Mouse (Mus musculus) neural tube, embryonic 10.5 days (tissue): ENCODE data around the gene Ap1g1.

Experiments
- DNase-seq: peaks from one replicate; pipeline ENCODE4 v3.0.0-alpha.2; 2017; ENCODE audit warnings: low spot score; ENCODE audit errors: extremely low spot score

The Ap1g1 gene

GRCm38 (mm10) chr8:109779431-109780228, 1.3 kb downstream of the Ap1g1 start:
- no peak for DNase-seq

DNA sequence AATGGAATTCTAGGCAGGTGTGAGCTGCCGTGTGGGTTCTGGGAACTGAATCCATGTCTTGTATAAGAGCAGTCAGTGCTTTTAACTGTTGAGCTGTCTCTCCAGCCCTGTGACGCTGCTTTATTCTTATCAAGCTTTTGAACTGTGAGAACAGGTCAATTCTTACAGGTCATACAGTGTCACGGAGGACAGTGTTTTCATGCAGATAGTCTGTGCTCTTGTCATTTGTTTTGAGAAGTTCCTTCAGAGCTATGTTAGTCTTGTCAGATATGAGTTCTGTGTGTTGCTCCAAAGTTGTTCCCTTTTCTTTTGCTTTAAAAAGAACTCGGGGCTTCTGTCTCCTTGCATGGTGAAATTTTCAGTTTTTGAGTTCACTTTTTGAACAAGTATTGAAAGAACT, 2.2 kb downstream of the Ap1g1 start:
- no peak for DNase-seq

GRCm38 (mm10) chr8:109790938-109791337, 12.6 kb downstream of the Ap1g1 start:
- DNase-seq, result no peak

- DNase-seq, result no peak
These were observed 16.8 kb downstream of the Ap1g1 start for GRCm38 (mm10) chr8:109795166-109795565.

DNA sequence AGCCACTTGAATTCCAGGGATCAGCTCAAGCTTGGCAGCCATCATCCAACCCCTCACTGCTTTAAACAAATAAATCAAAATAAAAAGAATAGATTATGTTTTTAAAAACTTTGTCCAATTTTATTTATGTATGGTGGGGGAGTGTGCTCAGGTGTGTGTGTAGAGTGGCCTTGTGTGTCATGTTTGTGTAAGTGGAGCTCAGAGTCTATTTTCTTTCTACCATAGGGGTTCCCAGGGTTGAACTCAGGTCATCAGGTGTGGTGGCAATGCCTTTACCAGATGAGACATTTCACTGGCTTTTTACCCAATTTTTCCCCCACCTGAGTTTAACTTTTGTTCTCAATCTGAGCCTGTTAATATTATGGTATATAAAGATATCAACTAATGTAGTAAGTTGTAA, 20.4 kb downstream of the Ap1g1 start:
- no peak for DNase-seq

DNA sequence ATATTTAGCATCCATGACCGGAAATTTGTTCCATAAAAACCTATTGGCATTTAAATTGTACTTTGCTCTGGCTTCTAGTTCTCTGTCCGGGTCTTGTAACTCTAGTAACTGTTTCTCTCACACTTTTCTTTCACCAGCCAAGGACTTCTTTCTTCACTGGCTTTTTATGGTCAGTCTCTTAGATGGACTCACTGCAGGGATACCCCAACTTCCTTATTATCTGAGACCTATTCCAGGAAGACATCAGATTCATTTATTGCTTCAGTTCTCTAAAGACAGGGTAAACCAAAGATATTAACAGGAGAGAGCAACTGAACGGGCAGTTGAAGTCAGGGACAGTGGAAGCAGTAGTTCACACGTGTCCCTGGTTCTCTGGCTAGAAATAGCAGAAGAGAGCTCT, 20.9 kb downstream of the Ap1g1 start:
- DNase-seq, result no peak

GRCm38 (mm10) chr8:109800325-109800724, 22.0 kb downstream of the Ap1g1 start:
- DNase-seq, result no peak

DNA sequence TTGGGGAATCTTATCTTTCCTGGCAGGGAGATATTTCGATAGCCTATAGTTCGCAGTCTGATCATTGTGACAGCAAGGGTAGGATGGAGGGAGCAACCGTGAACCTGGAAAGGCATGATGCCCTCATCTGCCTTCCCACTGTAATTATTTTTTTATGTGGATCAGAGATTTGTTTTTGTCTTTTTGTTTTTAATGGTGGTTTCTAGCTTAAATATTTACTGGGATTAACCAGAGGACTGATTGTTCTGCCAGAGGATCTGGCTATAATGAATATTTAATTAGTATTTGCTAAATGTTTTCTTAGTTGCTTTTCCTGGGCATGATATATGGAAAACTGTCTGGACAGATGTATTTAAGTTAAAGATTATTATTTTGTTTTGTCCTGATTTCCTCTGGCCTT, 24.9 kb downstream of the Ap1g1 start:
- DNase-seq, result no peak

DNA sequence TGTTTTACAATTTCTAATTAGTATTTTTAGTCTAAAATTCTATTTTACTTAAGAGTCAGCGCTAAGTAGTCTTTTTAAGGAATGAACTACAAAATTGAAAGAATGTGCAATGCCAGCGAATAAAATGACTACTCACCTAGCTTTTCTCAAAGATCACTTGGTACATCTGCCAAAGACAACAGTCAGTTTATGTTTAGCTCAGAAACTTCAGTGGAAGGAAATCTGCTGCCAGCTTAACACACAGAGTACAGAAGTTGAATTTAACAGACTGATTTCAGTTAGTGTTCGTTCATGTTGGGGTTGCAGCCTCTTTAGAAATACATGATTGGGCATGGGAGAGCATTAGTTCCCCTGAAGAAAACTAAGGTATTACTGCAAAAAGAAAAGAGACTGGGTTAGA, 25.4 kb downstream of the Ap1g1 start:
- no peak for DNase-seq

DNA sequence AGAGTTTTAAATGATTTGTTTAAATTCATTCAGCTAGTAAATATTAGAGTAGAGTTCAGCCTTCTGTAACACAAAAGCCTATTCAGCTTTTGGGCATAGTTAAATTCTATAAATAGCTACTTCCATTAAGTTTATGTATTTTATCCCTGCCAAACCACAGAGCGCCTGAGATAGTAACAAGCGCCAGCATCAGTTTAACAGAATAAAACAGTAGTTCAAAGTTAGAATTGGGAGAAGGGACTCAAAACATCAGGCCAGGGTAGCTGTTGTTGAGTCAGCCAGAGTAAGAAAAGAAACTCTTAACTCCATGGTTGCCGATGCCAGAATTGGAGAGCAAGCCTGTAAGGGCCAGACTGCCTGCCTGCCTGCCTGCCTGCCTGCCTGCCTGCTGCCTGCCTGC, 28.2 kb downstream of the Ap1g1 start:
- DNase-seq, result no peak

DNA sequence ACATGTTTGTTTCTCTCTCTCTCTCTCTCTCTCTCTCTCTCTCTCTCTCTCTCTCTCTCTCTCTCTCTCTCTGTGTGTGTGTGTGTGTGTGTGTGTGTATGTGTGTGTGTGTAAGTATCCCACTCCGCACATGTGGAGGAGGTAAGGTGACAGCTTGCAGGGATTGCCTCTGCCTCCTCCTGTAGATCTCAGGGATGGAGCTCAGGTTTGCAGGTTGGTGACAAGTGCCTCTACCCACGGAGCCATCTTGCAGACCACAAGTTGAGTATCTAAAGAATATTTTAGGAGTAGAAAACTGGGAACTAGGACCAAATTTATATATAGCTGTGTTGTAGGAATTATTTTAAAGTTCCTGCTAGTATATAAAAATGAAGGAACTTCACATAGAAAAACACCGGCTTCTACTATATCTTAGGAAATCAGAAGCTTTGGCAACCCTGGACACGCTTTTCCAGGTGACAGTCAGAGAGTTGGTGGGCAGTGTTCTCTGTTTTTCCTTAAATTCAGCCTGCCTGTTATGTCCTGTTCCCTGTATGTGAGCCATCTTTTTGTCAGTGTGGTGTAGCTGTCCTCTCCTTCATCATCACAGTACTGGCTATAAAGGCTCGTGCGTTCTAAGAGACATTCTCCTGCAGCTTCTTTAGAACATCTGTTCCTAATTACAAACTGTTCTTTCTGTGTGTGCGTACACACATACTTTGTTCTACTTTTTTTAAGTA, 29.2 kb downstream of the Ap1g1 start:
- no peak for DNase-seq

GRCm38 (mm10) chr8:109808120-109808447, 29.7 kb downstream of the Ap1g1 start:
- no peak for DNase-seq

DNA sequence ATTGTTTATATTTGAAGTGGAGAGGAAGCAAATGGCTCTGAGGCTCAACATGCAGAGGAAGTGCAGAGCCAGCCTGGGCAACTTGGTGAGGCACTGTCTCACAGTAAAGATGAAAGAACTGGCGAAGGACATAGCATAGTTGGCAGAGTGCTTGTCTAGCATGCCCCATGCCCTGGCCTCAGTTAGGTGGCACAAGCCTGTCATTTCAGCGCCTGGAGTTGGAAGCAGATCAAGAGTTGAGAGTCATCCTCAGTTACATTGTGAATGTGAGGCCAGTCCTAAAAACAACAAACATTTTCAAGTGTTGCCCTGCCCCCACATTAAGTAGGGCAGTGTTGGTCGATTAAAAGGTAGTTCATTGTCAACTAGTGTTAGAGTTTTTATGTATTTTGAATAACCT, 32.1 kb downstream of the Ap1g1 start:
- no peak for DNase-seq

DNA sequence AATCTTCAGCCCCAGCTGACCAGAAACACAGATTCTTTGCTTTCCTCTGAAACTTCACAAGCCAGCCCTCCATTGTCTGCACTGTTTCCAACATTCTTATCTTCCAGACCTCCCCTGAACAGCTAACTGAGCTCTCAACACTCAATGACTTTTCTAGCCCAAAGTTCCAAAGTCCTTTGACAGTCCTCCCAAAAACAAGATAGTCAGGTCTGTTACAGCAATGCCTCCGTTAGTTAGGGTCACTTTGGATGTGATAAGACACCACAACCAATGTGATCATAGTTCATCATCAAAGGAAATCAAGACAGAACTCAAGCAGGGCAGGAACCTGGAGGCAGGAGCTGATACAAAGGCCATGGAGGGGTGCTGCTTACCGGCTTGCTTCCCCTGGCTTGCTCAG, 36.9 kb downstream of the Ap1g1 start:
- DNase-seq, result no peak

DNA sequence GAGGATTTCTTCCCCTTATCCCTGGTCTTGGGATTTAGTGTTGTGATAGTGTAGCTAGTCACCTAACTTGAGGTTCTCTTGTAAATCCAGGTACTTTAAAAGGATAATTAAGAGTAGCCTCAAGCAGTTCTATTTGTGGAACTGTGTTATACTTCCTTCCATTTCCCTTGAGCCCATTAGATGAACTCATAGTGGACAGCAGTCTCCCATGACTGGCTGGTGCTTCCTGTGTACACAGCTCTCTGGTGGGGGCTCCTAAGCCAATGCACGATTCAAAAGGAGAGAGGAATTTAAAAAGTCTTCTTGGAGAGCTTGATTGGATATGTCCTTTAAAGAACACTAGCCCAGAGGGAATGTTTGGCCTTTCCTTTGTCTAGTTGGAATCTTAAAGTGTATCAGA, 39.6 kb downstream of the Ap1g1 start:
- no peak for DNase-seq

DNA sequence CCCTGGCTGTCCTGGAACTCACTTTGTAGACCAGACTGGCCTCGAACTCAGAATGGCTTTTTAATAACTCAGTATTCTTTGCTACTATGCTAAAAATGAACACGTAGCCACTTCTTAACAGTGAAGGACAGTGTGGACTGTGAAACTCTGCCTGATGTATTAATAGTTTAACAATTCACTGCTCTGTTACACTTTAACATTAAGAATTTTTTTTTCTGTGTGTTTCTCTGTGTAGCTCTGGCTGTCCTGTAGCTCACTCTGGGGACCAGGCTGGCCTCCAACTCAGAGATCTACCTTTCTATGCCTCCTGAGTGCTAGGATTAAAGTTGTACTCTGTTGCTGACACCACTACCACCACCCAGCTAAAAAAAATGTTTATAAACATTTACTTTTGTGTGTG, 45.2 kb downstream of the Ap1g1 start:
- DNase-seq, result no peak

DNA sequence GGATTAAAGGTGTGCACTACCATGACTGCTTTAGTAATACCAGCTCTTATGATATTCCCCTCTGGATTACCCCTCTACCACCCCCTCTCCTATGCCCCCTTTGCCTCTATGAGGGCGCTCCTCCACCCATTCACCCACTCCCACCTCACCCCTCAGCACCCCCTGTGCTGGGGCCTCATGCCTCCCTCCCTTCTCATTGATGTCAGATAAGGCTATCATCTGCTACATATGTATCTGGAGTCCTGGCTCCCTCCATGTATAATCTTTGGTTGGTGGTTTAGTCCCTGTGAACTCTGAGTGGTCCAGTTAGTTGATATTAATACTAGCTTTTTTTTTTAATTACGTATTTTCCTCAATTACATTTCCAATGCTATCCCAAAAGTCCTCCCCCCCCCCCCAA, 61.5 kb downstream of the Ap1g1 start:
- no peak for DNase-seq

- no peak for DNase-seq
These were observed 64.1 kb downstream of the Ap1g1 start for GRCm38 (mm10) chr8:109842468-109842867.

GRCm38 (mm10) chr8:109847866-109848265, 69.5 kb downstream of the Ap1g1 start:
- no peak for DNase-seq

DNA sequence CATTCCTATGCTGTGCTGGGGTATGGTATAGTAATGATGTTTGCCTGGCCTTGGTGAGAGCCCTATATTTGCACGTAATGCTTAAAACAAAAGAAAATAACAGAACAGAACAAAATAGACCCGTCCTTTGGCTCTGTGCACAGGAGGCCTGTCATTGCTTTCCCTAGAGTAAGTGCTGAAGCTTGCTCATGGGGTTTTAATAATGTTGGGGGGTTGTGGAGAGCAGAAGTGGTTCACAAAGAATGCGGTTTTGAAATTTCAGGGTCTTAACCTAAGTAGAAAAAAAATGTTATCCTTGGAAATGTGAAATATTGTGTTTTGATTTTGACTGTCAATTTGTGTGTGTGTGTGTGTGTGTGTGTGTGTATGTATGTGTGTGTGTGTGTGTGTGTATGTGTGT, 70.6 kb downstream of the Ap1g1 start:
- no peak for DNase-seq

DNA sequence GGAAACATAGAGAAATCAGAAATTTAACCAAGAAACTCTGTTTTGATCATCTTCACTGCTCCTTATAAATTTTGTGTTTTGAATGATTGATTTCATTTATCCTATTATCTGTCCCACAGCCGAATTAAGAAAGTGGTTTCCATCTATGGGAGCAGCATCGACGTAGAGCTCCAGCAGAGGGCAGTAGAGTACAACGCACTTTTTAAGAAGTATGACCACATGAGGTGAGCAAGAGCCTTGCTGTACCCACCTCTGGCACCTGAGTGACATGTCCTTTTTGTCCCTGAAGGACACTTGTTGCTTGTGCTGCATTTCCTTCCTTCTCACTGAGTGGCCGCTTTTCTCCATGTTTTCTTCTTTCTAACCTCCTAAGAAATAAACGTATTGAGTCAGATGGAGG, 75.1 kb downstream of the Ap1g1 start:
- peak; percentile 35 for DNase-seq

GRCm38 (mm10) chr8:109854522-109854921, 76.2 kb downstream of the Ap1g1 start:
- no peak for DNase-seq

- DNase-seq, result no peak
These were observed 77.1 kb downstream of the Ap1g1 start for GRCm38 (mm10) chr8:109855451-109855850.
